Mouse (Mus musculus): Measurements from ENCODE around the gene Fam227a. TPM values are rescaled to one million over a fixed set of nuclear protein-coding genes. Genes with fewer than 3 reads are reported as not detected.

Gene Fam227a
- 0.47 and 0.53 TPM in 2 replicates for polyA plus RNA-seq (2012; rRNA removed)

DNA sequence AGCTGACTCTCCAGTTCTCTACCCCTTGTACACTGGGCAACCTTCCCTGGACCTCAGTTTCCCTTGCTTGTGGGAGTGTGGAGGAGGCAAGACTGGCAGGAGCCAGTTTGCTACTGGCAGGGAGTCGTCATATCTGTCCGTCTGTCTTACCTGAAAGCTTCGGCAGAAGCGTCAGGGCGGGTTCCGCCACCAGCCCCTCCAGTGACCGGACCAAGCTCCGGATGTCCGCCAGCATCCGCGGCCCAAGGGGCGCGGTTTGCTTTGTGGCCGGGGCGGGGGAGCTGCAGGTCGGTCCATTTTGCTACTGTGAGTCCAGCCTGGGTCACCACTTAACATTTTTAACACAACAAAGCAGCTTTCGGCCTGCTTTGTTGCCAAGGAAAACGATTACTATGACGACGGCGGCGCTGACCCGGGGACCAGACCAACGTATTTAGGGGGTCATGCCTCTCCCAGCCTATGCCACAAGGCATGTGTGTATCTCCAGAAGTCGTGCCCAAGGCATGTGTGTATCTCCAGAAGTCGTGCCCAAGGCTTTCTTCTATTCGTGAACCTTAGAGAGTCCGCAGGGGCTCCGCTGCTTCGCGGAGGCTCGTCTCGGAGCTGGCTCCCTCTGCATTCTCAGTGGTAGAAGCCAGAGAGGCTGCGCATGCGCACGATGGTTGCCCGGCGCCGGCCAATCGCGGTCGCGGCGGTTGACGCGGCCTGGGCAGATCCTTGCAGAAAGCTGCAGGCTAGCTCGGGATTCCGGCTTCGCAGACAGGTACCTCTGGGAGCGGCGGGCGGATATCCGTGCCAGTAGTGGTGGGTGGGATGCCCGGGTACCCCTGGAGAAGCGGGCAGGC, at the start of gene Fam227a, which contains the start of gene Cby1:
Gene Fam227a (minus strand): TSS at position 426 of the 845 bp plus-strand sequence.
Gene Cby1 (plus strand): TSS at position 669 of the 845 bp plus-strand sequence.

DNA sequence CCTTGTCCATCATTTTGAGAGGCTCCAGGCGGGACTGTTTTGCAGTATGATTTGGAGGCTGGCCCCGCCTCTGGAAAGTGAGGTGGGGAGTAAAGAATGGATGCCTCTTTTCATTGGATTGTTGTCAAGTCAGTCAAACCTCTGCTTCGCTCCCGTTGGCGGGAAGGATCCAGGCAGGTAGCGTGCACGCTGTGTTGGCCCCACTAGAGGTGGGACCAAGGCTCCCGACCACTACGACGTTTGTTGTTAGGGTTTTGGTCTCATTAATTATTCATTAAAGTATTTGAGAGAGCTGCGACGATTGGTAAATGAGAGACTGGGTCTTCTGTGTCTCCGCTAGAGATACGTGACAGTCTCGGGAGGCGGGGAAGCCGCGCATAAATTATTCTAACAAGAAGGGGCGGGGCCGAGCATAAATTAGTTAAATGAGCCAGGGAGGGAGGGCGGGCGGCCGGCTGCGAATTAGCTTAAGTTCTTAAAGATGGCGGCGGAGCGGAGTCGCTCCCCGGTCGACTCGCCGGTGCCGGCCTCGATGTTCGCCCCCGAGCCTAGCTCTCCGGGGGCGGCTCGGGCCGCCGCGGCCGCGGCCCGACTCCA, 31.8 kb upstream of the Fam227a start, which contains the start of gene Gtpbp1:
Gene Gtpbp1 (plus strand): TSS at position 420 of the 597 bp plus-strand sequence.

DNA sequence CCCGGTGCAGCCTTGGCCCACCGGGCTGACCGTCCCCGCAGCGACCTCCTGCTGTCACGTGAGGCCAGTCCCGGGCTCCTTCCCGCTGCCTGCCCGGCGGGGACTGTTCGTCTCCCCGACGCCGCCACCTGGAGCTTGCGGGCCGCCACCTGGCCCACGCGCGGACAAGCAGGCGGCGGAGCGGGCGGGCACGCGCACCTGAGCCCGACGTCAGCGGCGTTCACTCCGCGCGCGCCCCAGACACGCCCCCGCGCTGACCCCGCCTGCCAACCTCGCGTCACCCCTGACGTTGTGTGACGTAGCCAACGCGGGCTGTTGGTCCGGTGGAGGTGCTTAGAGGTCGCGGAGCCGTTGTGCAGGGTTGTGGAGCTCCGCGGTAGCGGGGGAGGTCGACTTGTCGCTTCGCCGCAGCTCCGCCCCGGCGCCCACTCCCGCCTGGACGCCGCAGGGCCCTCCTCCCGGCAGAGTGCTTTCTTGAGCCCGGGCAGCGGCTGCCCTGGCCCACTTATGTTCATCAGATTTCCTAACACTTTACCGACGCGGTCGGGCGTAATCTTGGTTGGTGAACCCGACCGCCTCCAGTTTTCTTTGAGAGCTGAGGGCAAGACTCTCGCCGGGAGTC, 29.0 kb upstream of the Fam227a start, which contains the start of gene Josd1:
Gene Josd1 (minus strand): TSS at position 274 of the 622 bp plus-strand sequence.

DNA sequence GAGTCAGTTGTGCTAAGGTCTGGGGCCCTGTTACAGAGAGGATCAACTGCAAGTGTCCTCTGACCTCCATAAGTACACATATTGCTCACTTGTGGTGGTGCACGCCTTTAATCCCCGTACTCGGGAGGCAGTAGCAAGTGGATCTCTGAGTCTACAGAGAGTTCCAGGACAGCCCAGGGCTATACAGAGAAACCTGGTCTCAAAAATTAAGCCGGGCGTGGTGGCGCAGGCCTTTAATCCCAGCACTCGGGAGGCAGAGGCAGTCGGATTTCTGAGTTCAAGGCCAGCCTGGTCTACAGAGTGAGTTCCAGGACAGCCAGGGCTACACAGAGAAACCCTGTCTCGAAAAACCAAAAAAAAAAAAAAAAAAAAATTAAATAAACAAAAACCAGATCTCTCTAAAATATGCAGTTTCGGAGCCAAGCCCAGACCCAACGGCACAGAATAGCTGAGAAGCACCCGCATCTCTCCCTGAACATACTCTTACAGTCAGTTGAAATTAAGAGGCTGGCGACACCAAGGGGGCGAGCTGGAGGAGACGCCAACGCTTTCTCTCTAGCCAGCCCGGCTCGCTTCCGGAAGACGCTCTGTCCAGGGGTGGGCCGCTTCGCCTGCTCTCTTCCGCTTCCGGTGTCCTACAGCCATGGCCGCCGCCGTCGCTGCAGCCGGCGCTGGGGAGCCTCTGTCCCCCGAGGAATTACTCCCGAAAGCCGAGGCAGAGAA, 11.7 kb upstream of the Fam227a start, which contains the start of gene Tomm22:
Gene Tomm22 (plus strand): TSS at position 613 of the 723 bp plus-strand sequence.

DNA sequence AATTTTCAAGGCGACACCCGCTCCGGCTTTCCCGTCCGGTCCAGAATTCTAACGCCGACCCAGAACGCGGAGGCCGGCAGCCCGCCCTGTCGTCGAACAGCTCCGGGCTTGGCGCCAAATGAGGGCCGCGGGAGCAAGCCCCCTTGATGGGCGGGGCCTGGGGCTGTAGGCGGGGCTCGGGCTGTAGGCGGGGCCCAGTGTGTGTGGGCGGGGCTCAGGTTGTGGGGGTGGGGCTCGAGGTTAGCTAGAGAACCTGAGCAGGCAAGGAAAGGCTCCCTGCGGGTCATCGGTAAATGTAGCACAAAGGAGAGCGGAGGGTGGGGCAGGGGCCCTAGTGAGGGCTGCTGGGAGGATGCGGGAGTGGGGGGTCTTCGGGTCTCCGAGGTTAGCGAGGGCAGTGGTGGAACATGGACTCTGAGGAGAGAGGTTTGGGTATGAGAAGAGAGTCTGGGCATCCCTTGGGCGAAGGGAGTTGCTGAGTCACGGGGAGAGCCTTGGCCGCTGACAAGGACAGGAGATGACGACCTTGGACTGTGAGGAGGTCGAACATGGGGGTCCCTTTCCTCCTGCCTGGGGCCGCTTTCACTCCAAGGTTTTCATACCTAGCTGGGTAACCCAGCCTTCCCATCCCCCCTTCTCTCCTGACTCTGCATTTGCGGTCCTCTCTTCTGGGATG, 53.6 kb downstream of the Fam227a start, which contains the start of gene Dmc1:
Gene Dmc1 (minus strand): TSS at position 120 of the 676 bp plus-strand sequence.

Other genes starting within 250 kb of the Fam227a start
- gene Csnk1e, start 203.4 kb downstream of the Fam227a start, polyA plus RNA-seq (2012; rRNA removed), result 12.5 and 15.1 TPM in 2 replicates
- gene Kcnj4, start 153.7 kb downstream of the Fam227a start, polyA plus RNA-seq (2012; rRNA removed), result not detected in 2 replicates
- gene Kdelr3, start 142.5 kb downstream of the Fam227a start, polyA plus RNA-seq (2012; rRNA removed), result 4.4 and 5.1 TPM in 2 replicates
- 115 and 130 TPM in 2 replicates for gene Ddx17, start 112.2 kb downstream of the Fam227a start, polyA plus RNA-seq (2012; rRNA removed)
- gene Dmc1, start 53.8 kb downstream of the Fam227a start, polyA plus RNA-seq (2012; rRNA removed), result 0.26 and 0.46 TPM in 2 replicates
- gene Cby1, start 243 bp upstream of the Fam227a start, polyA plus RNA-seq (2012; rRNA removed), result 3.8 and 4.5 TPM in 2 replicates
- gene Tomm22, start 11.9 kb upstream of the Fam227a start, polyA plus RNA-seq (2012; rRNA removed), result 55.2 and 55.6 TPM in 2 replicates
- gene Josd1, start 29.0 kb upstream of the Fam227a start, polyA plus RNA-seq (2012; rRNA removed), result 22.9 and 24.2 TPM in 2 replicates
- 12.5 and 14.7 TPM in 2 replicates for gene Gtpbp1, start 31.9 kb upstream of the Fam227a start, polyA plus RNA-seq (2012; rRNA removed)
- 17.9 and 20.3 TPM in 2 replicates for gene Sun2, start 83.6 kb upstream of the Fam227a start, polyA plus RNA-seq (2012; rRNA removed)
- gene Dnal4, start 118.9 kb upstream of the Fam227a start, polyA plus RNA-seq (2012; rRNA removed), result 7.8 and 8.9 TPM in 2 replicates
- gene Nptxr, start 145.8 kb upstream of the Fam227a start, polyA plus RNA-seq (2012; rRNA removed), result 0.14 and 0.16 TPM in 2 replicates
- gene Npcd, start 175.3 kb upstream of the Fam227a start, polyA plus RNA-seq (2012; rRNA removed), result not detected in 2 replicates
- gene Cbx6, start 175.7 kb upstream of the Fam227a start, polyA plus RNA-seq (2012; rRNA removed), result 4.4 and 4.7 TPM in 2 replicates
- gene Apobec3, start 232.7 kb upstream of the Fam227a start, polyA plus RNA-seq (2012; rRNA removed), result 31.2 and 32.9 TPM in 2 replicates

All from liver, embryonic 18 days (tissue).